Mouse (Mus musculus) neural tube, embryonic 14.5 days (tissue): ENCODE data around the gene Eif4g1. TPM values are rescaled to one million over a fixed set of nuclear protein-coding genes. Genes with fewer than 3 reads are reported as not detected.

Experiments used
- ATAC-seq: fragments of 200-750 bp; cut with Nextera tagmentation; 2 replicates; pipeline ENCODE4 v1.8.0; 2017; ENCODE audit warnings: low read depth, mild to moderate bottlenecking, moderate TSS enrichment, moderate library complexity
- H3K27ac ChIP-seq: fragments of 300-500 bp; sonication (generic); 2 replicates; pipeline ENCODE4 v1.5.1; 2014; ENCODE audit warnings: low read depth, mild to moderate bottlenecking, control low read depth, low read length, moderate library complexity, mixed read lengths
- H3K27me3 ChIP-seq: fragments of 300-500 bp; sonication (generic); 2 replicates; pipeline ENCODE4 v1.6.1; 2014; ENCODE audit warnings: low read length; ENCODE audit not compliant: control insufficient read depth, insufficient read depth
- H3K36me3 ChIP-seq: fragments of 300-500 bp; sonication (generic); 2 replicates; pipeline ENCODE4 v1.6.1; 2014; ENCODE audit warnings: low read length, mixed read lengths; ENCODE audit not compliant: control insufficient read depth, insufficient read depth
- H3K4me1 ChIP-seq: fragments of 300-500 bp; sonication (generic); 2 replicates; pipeline ENCODE4 v1.6.1; 2014; ENCODE audit warnings: low read length; ENCODE audit not compliant: control insufficient read depth, insufficient read depth
- H3K4me2 ChIP-seq: fragments of 300-500 bp; sonication (generic); 2 replicates; pipeline ENCODE4 v1.6.1; 2014; ENCODE audit warnings: mild to moderate bottlenecking, low read depth, low read length, control low read depth
- H3K4me3 ChIP-seq: fragments of 300-500 bp; sonication (generic); 2 replicates; pipeline ENCODE4 v1.5.1; 2014; ENCODE audit warnings: low read depth, low read length, control low read depth, mixed read lengths
- H3K9ac ChIP-seq: fragments of 300-500 bp; sonication (generic); replicated peaks from 2 replicates; pipeline ENCODE4 v1.6.1; 2014; ENCODE audit warnings: low read depth, mild to moderate bottlenecking, control low read depth, low read length, mixed read lengths
- H3K9me3 ChIP-seq: fragments of 300-500 bp; sonication (generic); 2 replicates; pipeline ENCODE4 v1.6.1; 2016; ENCODE audit warnings: low read length; ENCODE audit not compliant: control insufficient read depth
- WGBS: fragments of 180-500 bp; shearing (Covaris S2); extraction: QIAGEN DNeasy Blood & Tissue Kit; methylation state at CpG from one replicate; pipeline ENCODE4 v1.1.7; 2014; 5-methylcytosine and 5-hydroxymethylcytosine counted together
- polyA plus RNA-seq: library from polyadenylated mRNA; unstranded; fragments of >200 nt; fragmentation: Nextera tagmentation; extraction: Ambion mirVana; gene quantifications from 2 replicates; pipeline ENCODE4 v1.2.1, GENCODE M21; 2014

Gene Eif4g1
- polyA plus RNA-seq, 1 experiment from 2014 or later = 134 TPM

GRCm38 (mm10) chr16:20629731-20630634 is 38.1 kb upstream of the Eif4g1 start, which contains the start of gene Ece2:
Gene Ece2 (plus strand): TSS chr16:20629828.
- ATAC-seq = peak; percentile 76

GRCm38 (mm10) chr16:20637410-20637809 is 30.7 kb upstream of the Eif4g1 start:
- Histone ChIP-seq H3K4me2 (no peak overlapping the region), H3K27ac (no peak overlapping the region), H3K9ac (no peak overlapping the region), H3K36me3 (no peaks in the 10 kb centered on the region), H3K4me3 (no peak overlapping the region), H3K9me3 (no peaks in the 10 kb centered on the region), H3K27me3 (no peaks in the 10 kb centered on the region), H3K4me1 (no peaks in the 10 kb centered on the region)
- 80% methylated on average over 8 of the region's 8 CpGs for WGBS
- ATAC-seq = no peak

More at GRCm38 (mm10) chr16:20629731-20630634, 38.1 kb upstream of the Eif4g1 start, which contains the start of gene Ece2:
- Histone ChIP-seq H3K9ac (peak within 1 kb of the TSS; percentile 76), H3K4me2 (peak within 1 kb of the TSS; percentile 95), H3K9me3 (no peaks in the 10 kb centered on the region), H3K4me3 (peak within 1 kb of the TSS; percentile 60), H3K4me1 (no peaks in the 10 kb centered on the region), H3K27me3 (no peaks in the 10 kb centered on the region), H3K36me3 (no peaks in the 10 kb centered on the region), H3K27ac (peak within 1 kb of the TSS; percentile 62)
- WGBS = 7% methylated on average over 48 of the region's 54 CpGs

DNA sequence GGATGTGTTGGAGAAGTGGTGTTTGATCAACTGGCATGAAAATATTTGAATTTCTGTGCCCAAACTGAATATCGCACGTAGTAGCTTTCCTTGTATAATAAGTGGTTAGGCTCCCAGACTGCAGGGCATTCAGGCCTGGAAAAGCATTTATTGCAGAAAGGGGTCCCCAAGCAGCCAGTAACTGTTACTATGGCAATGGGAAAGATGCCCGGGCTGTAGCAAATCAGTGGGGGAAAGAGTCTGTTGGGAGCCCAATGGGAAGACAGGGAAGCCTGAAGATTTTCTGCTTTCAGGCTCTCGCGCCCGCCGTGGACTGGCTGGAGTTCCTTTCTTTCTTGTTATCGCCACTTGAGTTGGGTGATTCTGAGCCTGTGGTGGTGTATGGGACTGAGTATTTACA is 29.7 kb upstream of the Eif4g1 start:
- H3K4me1 ChIP-seq = no peaks in the 10 kb centered on the region
- ATAC-seq = peak; percentile 75
- WGBS = 52% methylated on average over 8 of the region's 8 CpGs
- H3K4me2 ChIP-seq = no peak overlapping the region
- H3K9ac ChIP-seq = no peak overlapping the region
- no peaks in the 10 kb centered on the region for H3K9me3 ChIP-seq
- H3K36me3 ChIP-seq = no peaks in the 10 kb centered on the region
- no peaks in the 10 kb centered on the region for H3K27me3 ChIP-seq
- peak overlapping the region; percentile 30; the same call in 1 of the 2 replicates for H3K27ac ChIP-seq
- H3K4me3 ChIP-seq = no peak overlapping the region

- Histone ChIP-seq H3K4me2 (no peak overlapping the region), H3K36me3 (peaks cover 3% of the 10 kb centered on the region; the same call in 1 of the 2 replicates), H3K9me3 (no peaks in the 10 kb centered on the region), H3K4me3 (no peak overlapping the region), H3K4me1 (no peaks in the 10 kb centered on the region), H3K27ac (no peak overlapping the region), H3K27me3 (no peaks in the 10 kb centered on the region), H3K9ac (no peak overlapping the region)
- 2% methylated on average over 8 of the region's 8 CpGs for WGBS
- ATAC-seq = 0 out of 2 replicates have a peak, but pooled peaks have one; percentile 28
Measured at GRCm38 (mm10) chr16:20642161-20642560, 26.0 kb upstream of the Eif4g1 start.

DNA sequence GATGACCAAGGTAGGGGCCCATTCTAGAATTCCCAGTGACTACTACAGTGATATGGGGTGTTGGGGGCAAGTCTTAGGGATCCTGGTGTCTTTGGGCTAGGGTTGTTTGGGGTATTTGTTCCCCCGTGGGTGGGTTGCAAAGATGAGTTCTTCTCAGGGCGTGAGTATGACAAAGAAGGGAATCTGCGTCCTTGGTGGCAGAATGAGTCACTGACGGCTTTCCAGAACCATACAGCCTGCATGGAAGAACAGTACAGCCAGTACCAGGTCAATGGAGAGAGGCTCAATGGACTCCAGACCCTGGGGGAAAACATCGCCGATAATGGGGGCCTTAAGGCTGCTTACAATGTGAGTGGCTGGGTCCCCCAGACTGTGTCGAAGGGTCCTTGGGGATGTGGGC is 24.2 kb upstream of the Eif4g1 start:
- H3K4me1 ChIP-seq = no peaks in the 10 kb centered on the region
- H3K27ac ChIP-seq = no peak overlapping the region
- H3K9ac ChIP-seq = no peak overlapping the region
- H3K9me3 ChIP-seq = no peaks in the 10 kb centered on the region
- no peak for ATAC-seq
- WGBS = 90% methylated on average over 7 of the region's 7 CpGs
- H3K4me2 ChIP-seq = no peak overlapping the region
- no peak overlapping the region for H3K4me3 ChIP-seq
- H3K36me3 ChIP-seq = peaks cover 3% of the 10 kb centered on the region; the same call in 1 of the 2 replicates
- no peaks in the 10 kb centered on the region for H3K27me3 ChIP-seq

DNA sequence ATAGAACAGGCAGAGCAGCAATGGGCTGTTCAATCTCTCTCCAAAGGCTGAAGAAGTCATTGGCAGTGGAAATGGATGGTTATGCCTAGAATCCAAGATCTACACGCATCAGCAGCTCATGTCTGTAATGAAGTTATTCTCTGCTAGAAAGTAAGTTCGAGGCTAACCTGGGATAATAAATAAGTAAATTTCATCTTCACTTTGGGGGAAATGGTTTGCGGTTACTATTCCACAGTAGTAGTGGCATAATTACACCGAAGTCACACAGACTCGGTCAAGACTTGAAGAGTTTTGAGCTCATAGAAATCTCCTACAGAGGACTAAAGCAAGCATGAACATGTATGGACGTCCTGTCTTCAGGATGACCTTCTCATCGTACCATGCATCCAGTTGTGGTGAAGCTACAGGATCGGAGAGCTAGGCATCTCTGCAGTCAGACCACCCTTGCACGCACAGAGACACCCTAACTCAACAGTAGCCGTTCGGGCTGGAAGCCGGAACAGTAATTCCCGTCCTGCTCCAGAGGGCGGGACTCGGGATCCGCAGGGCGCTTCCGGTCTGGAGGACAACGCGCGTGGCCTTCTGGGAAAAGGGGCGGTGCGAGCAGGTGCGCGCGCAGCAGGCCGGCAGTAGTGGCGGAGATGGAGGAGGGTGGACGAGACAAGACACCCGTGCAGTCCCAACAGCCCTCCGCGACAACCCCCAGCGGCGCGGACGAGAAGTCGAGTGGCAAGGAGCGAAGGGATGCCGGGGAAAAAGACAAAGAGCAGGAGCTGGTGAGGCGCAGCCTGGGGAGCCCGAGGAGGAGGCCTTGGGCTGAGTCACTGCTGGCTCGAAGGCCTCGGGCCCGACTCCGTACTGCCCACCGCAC is 16.8 kb upstream of the Eif4g1 start, which contains the start of gene Psmd2:
Gene Psmd2 (plus strand): TSS at position 577 of the 871 bp plus-strand sequence.
- Histone ChIP-seq H3K9ac (peak within 1 kb of the TSS; percentile 86), H3K4me2 (peak within 1 kb of the TSS; percentile 93), H3K27ac (peak within 1 kb of the TSS; percentile 79), H3K4me1 (peaks cover 14% of the 10 kb centered on the region), H3K4me3 (peak within 1 kb of the TSS; percentile 87), H3K9me3 (no peaks in the 10 kb centered on the region), H3K27me3 (no peaks in the 10 kb centered on the region), H3K36me3 (peaks cover 16% of the 10 kb centered on the region)
- WGBS = 2% methylated on average over 45 of the region's 46 CpGs
- peak; percentile 98 for ATAC-seq

DNA sequence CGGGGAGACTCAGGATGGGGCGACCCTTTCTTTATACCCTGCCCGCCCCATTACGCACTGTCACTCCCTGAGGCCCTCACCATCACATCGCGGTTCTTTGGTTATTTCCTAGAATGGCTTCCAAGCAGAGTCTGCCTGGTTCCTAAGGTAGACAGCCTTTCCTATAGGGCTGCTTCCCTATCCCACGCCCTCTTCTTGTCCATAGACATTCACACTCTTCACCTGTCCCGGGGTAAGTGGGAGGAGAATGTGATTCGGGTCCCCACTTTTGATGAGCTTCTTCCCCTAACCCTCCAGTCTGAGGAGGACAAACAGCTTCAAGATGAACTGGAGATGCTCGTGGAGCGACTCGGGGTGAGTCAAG is 16.2 kb upstream of the Eif4g1 start:
- 11% methylated on average over 11 of the region's 12 CpGs for WGBS
- Histone ChIP-seq H3K27ac (no peak overlapping the region; the same call in 1 of the 2 replicates), H3K4me1 (peaks cover 14% of the 10 kb centered on the region), H3K9me3 (no peaks in the 10 kb centered on the region), H3K4me3 (peak overlapping the region; percentile 87), H3K36me3 (peaks cover 22% of the 10 kb centered on the region), H3K9ac (peak overlapping the region; percentile 86), H3K4me2 (peak overlapping the region; percentile 93), H3K27me3 (no peaks in the 10 kb centered on the region)
- no peak for ATAC-seq

- no peaks in the 10 kb centered on the region for H3K27me3 ChIP-seq
- 56% methylated on average over 2 of the region's 2 CpGs for WGBS
- no peak overlapping the region for H3K27ac ChIP-seq
- peaks cover 14% of the 10 kb centered on the region for H3K4me1 ChIP-seq
- ATAC-seq = no peak
- no peak overlapping the region for H3K9ac ChIP-seq
- H3K4me3 ChIP-seq = no peak overlapping the region
- H3K4me2 ChIP-seq = no peak overlapping the region
- H3K36me3 ChIP-seq = peaks cover 34% of the 10 kb centered on the region
- no peaks in the 10 kb centered on the region for H3K9me3 ChIP-seq
Measured at GRCm38 (mm10) chr16:20653315-20653714, 14.8 kb upstream of the Eif4g1 start.
